Comparison of ENCODE assay signal across 8 mouse cellular contexts in genomic region chr11:61590516-61591213, GRCm38 (mm10). TPM values are rescaled to one million over a fixed set of nuclear protein-coding genes. Genes with fewer than 3 reads are reported as not detected.
DNase-seq lines count a peak whose midpoint lies in the region; ATAC-seq and TF ChIP-seq lines count a peak whose summit lies in the region.
"Had no signal": no experiment of that assay in that cellular context is flagged by ENCODE, and none has a peak within 500 bp of the region (broad histone marks: within the 10 kb centered on the region; RNA-seq: fewer than 3 reads in every experiment).

No protein-coding gene starts in this region.

- H3K4me3 ChIP-seq in midbrain, postnatal 0 days (ENCODE audit: low read depth, low read length) = no peak overlapping the region
- no peak overlapping the region for H3K4me3 ChIP-seq in midbrain, embryonic 16.5 days (ENCODE audit: low read depth, low read length)
- no peak overlapping the region for H3K4me3 ChIP-seq in kidney, embryonic 15.5 days (replicated peaks)
- H3K4me3 ChIP-seq: midbrain, embryonic 13.5 days had no signal

- H3K4me2 ChIP-seq in midbrain, postnatal 0 days (ENCODE audit: low read depth, low read length, poor library complexity, severe bottlenecking) = no peak overlapping the region
- H3K4me2 ChIP-seq in midbrain, embryonic 16.5 days (ENCODE audit: low read length) = no peak overlapping the region
- no peak overlapping the region; the same call in 1 of the 2 replicates for H3K4me2 ChIP-seq in kidney, embryonic 15.5 days
- H3K4me2 ChIP-seq: midbrain, embryonic 13.5 days had no signal

- WGBS in midbrain, postnatal 0 days = 43% methylated on average over 7 of the region's 7 CpGs
- WGBS in midbrain, embryonic 16.5 days = 47% methylated on average over 7 of the region's 7 CpGs
- 33% methylated on average over 7 of the region's 7 CpGs for WGBS in kidney, embryonic 15.5 days

- no peaks in the 10 kb centered on the region for H3K9me3 ChIP-seq in midbrain, postnatal 0 days (ENCODE audit: low read length)
- no peaks in the 10 kb centered on the region for H3K9me3 ChIP-seq in midbrain, embryonic 16.5 days (replicated peaks; ENCODE audit: control insufficient read depth, low read length, poor library complexity, severe bottlenecking)
- no peaks in the 10 kb centered on the region for H3K9me3 ChIP-seq in kidney, embryonic 15.5 days (replicated peaks)
- H3K9me3 ChIP-seq: midbrain, embryonic 13.5 days had no signal

- H3K4me1 ChIP-seq in midbrain, postnatal 0 days (ENCODE audit: insufficient read depth, low read length) = no peaks in the 10 kb centered on the region
- H3K4me1 ChIP-seq in midbrain, embryonic 16.5 days (ENCODE audit: control insufficient read depth, insufficient read depth, low read length) = no peaks in the 10 kb centered on the region
- H3K4me1 ChIP-seq in kidney, embryonic 15.5 days = peaks cover 15% of the 10 kb centered on the region
- H3K4me1 ChIP-seq: midbrain, embryonic 13.5 days had no signal

- no peak overlapping the region for H3K27ac ChIP-seq in midbrain, postnatal 0 days (ENCODE audit: low read depth, low read length)
- no peak overlapping the region for H3K27ac ChIP-seq in midbrain, embryonic 16.5 days (ENCODE audit: low read length)
- peak overlapping the region; percentile 46 for H3K27ac ChIP-seq in kidney, embryonic 15.5 days
- H3K27ac ChIP-seq: midbrain, embryonic 13.5 days had no signal

- DNase-seq in midbrain, postnatal 0 days (ENCODE audit: low spot score) = peak; percentile 32
- DNase-seq in gastrocnemius, postnatal 25 days = peak; percentile 80
- peak; percentile 47 to 77 for DNase-seq in lung, postnatal 4 days
- DNase-seq in embryo, embryonic 9.5 days (ENCODE audit: extremely low spot score) = no peak

- no peak for TF ChIP-seq CTCF in midbrain, postnatal 0 days (IDR thresholded peaks at IDR 0.05)

- H3K27me3 ChIP-seq in midbrain, postnatal 0 days (ENCODE audit: insufficient read depth, low read length) = no peaks in the 10 kb centered on the region
- no peaks in the 10 kb centered on the region for H3K27me3 ChIP-seq in midbrain, embryonic 16.5 days (ENCODE audit: control insufficient read depth, insufficient read depth, low read depth, low read length)
- H3K27me3 ChIP-seq in kidney, embryonic 15.5 days = no peaks in the 10 kb centered on the region
- H3K27me3 ChIP-seq: midbrain, embryonic 13.5 days had no signal

- no peak for ATAC-seq in midbrain, postnatal 0 days (ENCODE audit: low FRiP score)
- no peak for ATAC-seq in midbrain, embryonic 16.5 days
- ATAC-seq in kidney, embryonic 15.5 days (replicated peaks; ENCODE audit: low FRiP score) = no peak
- ATAC-seq in erythroid progenitor cell, adult 5-6 weeks (replicated peaks; ENCODE audit: low FRiP score, poor library complexity, severe bottlenecking) = no peak
- ATAC-seq: midbrain, embryonic 13.5 days had no signal

- H3K36me3 ChIP-seq in midbrain, postnatal 0 days (ENCODE audit: insufficient read depth, low read length) = no peaks in the 10 kb centered on the region
- no peaks in the 10 kb centered on the region for H3K36me3 ChIP-seq in midbrain, embryonic 16.5 days (ENCODE audit: control insufficient read depth, insufficient read depth, low read length)
- no peaks in the 10 kb centered on the region for H3K36me3 ChIP-seq in kidney, embryonic 15.5 days
- H3K36me3 ChIP-seq: midbrain, embryonic 13.5 days had no signal

- no peak overlapping the region for H3K9ac ChIP-seq in midbrain, postnatal 0 days (replicated peaks; ENCODE audit: low read length, poor library complexity, severe bottlenecking)
- H3K9ac ChIP-seq in midbrain, embryonic 16.5 days (ENCODE audit: low read depth, low read length) = no peak overlapping the region
- H3K9ac ChIP-seq in kidney, embryonic 15.5 days = no peak overlapping the region
- H3K9ac ChIP-seq: midbrain, embryonic 13.5 days had no signal

RNA-seq across cellular contexts. Expression of gene Epn2, which starts 11.2 kb away (rescaled TPM):
- 74.3 and 86.4 TPM in 2 replicates for total RNA-seq in midbrain, postnatal 0 days (2014; rRNA removed)
- 67.9 and 74.9 TPM in 2 replicates for polyA plus RNA-seq in midbrain, postnatal 0 days (2015; fragmentation: Nextera tagmentation; extraction: Ambion mirVana)
- polyA plus RNA-seq in midbrain, embryonic 16.5 days (2015; fragmentation: Nextera tagmentation; extraction: Ambion mirVana) = 78.0 and 82.3 TPM in 2 replicates
- total RNA-seq in gastrocnemius, postnatal 25 days (2021) = 10 to 100 TPM; 15.0 to 15.5 TPM
- polyA plus RNA-seq in kidney, embryonic 15.5 days (2015; fragmentation: Nextera tagmentation; extraction: Ambion mirVana) = 22.1 and 25.5 TPM in 2 replicates
- not detected in 2 replicates for total RNA-seq in erythroid progenitor cell, adult 5-6 weeks (2015; ENCODE audit: low replicate concordance)
- total RNA-seq in erythroid progenitor cell, adult 5-6 weeks (2017; ENCODE audit: low replicate concordance) = not detected in 2 replicates

Comparison
In these comparisons a context has a peak if more than half of its experiments do, and no peak if none do; other contexts are left out.
1. RNA of gene Epn2, which starts 11.2 kb away (total RNA-seq): 74.3 to 86.4 TPM in midbrain, postnatal 0 days and 15.0 to 15.5 TPM in gastrocnemius, postnatal 25 days; not detected in erythroid progenitor cell, adult 5-6 weeks; every median in the first group is over 10 times any median in the second.